Mouse (Mus musculus) lung, adult 2 months (tissue): ENCODE results near the gene Atp6ap1. TPM values are rescaled to one million over a fixed set of nuclear protein-coding genes. Genes with fewer than 3 reads are reported as not detected.

Experiments
- DNase-seq: peaks from one replicate; pipeline ENCODE4 v3.0.0; 2022
- H3K4me1 ChIP-seq: fragments of 200-500 bp; 2 replicates; pipeline ENCODE4 v1.6.1; 2011; ENCODE audit warnings: low read length; ENCODE audit not compliant: control insufficient read depth, insufficient read depth
- H3K4me3 ChIP-seq: fragments of 200-500 bp; replicated peaks from 2 replicates; pipeline ENCODE3; 2011; ENCODE audit warnings: low read depth, mild to moderate bottlenecking, control low read depth, low read length; ENCODE audit errors: extremely low read depth
- CTCF ChIP-seq: fragments of 200-500 bp; IDR thresholded peaks from 2 replicates; pipeline ENCODE4 v1.5.1; 2011; ENCODE audit warnings: mild to moderate bottlenecking, low read length, control low read depth; ENCODE audit not compliant: insufficient read depth
- POLR2A ChIP-seq: fragments of 200-500 bp; IDR thresholded peaks from 2 replicates; pipeline ENCODE4 v1.6.1; 2011; ENCODE audit warnings: low read depth, mild to moderate bottlenecking, control low read depth, low read length, borderline replicate concordance; ENCODE audit errors: extremely low read depth
- WGBS: fragments of 180-500 bp; shearing (Covaris S2); methylation state at CpG from one replicate; pipeline ENCODE4 v1.1.7; 2018; 5-methylcytosine and 5-hydroxymethylcytosine counted together
- polyA plus RNA-seq: library from polyadenylated mRNA; depleted of rRNA; stranded (reverse); fragments of >200 nt; gene quantifications from 2 replicates; pipeline ENCODE4 v1.2.3, GENCODE M21; 2012; rRNA removed

Atp6ap1 gene
- polyA plus RNA-seq = 413 and 452 TPM in 2 replicates

DNA sequence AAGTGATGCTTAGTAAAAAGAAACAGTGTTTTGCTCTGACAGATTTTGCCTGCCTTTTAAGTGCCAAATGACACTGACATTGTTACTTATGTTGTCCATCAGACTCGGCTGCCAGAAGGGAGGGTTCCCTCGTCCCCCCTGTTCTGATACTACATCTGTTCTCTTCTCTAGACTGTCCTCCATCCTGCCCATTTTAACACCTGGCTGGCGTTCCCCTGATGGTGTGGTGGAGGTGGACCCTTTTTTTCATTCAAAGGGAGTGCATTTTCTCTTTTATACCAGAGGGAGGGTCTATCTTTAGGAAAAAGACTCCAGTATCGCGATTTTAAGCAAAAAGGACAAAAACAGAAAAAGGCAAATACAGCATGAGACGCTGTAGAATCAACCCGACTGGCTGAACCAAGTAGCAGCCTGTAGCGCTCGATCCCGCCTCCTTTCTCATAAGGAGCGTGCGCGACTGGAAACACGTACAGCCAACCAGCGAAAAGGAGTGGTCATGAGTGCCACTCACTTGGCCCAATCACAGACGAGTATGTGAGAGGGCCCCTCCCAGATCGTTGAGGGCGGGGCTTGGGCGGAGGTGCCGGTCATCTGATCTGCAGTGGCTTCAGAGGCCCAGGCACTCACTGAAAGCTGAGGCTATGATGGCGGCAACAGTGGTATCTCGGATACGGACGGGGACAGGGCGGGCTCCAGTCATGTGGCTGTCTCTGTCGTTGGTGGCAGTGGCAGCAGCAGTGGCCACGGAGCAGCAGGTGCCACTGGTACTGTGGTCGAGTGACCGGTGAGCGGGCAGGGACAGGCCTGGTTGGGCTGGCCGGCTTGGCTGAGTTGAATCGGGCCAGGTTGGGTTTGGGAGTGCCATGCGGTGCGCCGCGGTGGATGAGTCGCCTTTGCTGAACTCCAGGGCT is at the start of gene Atp6ap1:
Atp6ap1 (plus strand) TSS at position 560 of the 911 bp plus-strand sequence.
- peak; percentile 81; the same call in 1 of the 2 replicates for TF ChIP-seq POLR2A
- TF ChIP-seq CTCF = no peak
- peak; percentile 94 for DNase-seq
- no peaks in the 10 kb centered on the region; the same call in 1 of the 2 replicates for H3K4me1 ChIP-seq
- WGBS = 33% methylated on average over 37 of the region's 37 CpGs
- peak within 1 kb of the TSS; percentile 78 for H3K4me3 ChIP-seq

DNA sequence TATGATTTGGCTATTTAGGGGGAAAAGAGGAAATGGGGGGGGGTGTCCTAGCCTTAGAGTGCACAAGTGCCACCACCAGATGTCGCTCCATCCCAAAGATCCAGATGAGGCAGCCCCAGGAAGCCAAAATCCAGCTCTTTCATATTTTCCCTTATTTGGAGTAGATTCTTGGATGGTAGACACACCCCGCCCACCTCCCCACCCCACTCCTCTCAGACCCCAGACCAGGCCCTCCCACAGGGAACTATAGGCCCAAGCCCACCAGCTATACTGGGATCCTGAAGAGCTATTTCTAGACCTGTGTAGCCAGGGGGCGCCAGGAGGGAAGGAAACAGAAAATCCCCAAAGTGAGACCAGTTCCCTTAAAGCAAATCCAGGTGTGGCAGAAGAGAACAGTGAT is 48.2 kb upstream of the Atp6ap1 start:
- peak; percentile 52 for TF ChIP-seq CTCF
- no peak for TF ChIP-seq POLR2A
- H3K4me1 ChIP-seq = no peaks in the 10 kb centered on the region; the same call in 1 of the 2 replicates
- 14% methylated on average over 3 of the region's 3 CpGs for WGBS
- DNase-seq = peak; percentile 59
- H3K4me3 ChIP-seq = peak overlapping the region; percentile 31

DNA sequence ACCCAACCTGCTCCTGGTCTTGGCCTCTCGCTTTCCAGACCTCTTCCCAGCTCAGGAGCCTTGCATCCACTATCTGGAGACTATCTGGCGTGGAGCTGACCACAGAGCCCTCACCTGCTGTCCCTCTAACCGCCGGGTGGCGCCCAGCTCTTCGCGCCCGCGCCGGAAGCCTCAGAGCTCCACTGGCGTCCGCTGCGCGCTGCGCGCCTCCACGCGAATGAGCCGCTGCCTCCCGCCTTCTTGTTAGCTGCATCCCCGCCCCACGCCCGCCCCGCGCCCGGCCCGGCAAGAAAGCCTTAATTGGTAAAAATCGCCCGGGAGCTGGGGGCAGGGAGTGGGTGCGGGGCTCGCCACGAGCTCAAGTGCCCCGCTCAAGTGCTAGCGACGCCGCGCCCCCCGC is 47.3 kb upstream of the Atp6ap1 start, which contains the start of gene Flna:
Flna (minus strand) TSS at position 206 of the 400 bp plus-strand sequence.
- 27% methylated on average over 38 of the region's 38 CpGs for WGBS
- TF ChIP-seq POLR2A = peak; percentile 56; the same call in 1 of the 2 replicates
- TF ChIP-seq CTCF = no peak
- H3K4me1 ChIP-seq = no peaks in the 10 kb centered on the region; the same call in 1 of the 2 replicates
- DNase-seq = peak; percentile 64
- H3K4me3 ChIP-seq = peak within 1 kb of the TSS; percentile 75

DNA sequence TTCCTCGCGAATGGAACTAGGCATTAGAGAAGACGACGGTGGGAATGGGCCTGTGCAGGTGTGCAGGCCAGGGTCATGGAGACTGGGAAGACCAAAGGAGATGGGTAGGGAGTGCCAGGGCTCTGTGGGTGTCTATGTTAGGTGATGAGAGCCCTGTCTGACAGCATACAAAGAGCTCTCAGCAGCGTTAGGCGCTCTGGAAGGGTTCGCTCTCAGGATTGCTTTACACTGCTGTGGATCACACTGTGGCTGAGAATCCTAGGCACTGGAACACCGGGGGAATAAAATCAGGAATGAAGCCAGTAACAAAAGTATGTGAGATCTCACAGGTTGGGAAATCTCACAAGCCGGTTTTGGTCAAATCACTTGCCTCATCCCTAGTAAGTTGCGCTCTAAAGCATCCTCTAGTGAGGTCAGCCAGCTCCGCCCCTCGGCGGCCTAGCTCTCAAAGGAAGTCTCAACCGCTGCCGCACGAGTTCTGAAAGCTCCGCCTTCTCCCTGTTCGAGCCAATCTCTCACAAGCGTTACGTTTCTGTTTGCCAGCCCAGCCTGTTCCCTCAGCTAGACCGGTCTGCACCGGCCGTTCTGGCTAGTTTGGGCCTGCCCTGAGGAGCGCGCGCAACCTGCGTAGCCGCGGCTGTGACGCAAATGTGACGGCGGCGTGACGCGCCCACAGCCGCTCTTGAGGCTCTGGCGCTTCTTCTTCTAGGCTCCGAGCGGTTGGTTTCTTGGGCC is 42.6 kb upstream of the Atp6ap1 start, which contains the start of gene Emd:
Emd (plus strand) TSS at position 535 of the 735 bp plus-strand sequence.
- Histone ChIP-seq H3K4me1 (no peaks in the 10 kb centered on the region; the same call in 1 of the 2 replicates), H3K4me3 (peak within 1 kb of the TSS; percentile 86)
- 35% methylated on average over 39 of the region's 39 CpGs for WGBS
- DNase-seq = peak; percentile 76
- TF ChIP-seq CTCF = no peak
- peak; percentile 68 for TF ChIP-seq POLR2A

DNA sequence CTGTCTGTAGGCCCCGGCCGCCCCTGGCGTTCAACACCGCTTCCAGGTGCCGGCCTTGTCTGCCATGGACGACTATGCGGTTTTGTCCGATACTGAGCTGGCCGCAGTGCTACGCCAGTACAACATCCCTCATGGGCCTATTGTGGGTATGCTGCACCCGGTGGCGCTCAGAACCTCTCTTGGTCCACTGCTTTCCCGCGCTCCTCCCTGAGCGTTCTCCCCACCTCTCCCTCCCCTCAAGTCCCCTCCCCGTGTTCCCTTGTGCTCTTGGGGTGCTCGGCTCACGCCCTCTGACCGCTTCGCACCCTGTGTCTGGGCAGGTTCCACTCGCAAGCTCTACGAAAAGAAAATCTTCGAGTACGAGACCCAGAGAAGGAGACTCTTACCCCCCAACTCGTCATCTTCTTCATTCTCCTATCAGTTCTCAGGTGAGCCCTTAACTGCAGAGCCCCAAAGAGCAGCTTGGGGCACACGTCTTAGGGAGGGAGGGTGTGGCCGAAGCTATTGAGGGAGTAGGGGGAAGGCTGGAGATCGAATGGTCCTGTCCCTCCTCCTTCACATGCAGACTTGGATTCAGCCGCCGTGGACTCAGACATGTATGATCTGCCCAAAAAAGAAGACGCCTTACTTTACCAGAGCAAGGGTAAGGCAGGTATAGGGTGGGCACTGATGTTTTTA is 41.9 kb upstream of the Atp6ap1 start:
- no peak for DNase-seq
- Histone ChIP-seq H3K4me3 (peak overlapping the region; percentile 86), H3K4me1 (no peaks in the 10 kb centered on the region; the same call in 1 of the 2 replicates)
- WGBS = 37% methylated on average over 31 of the region's 31 CpGs
- TF ChIP-seq CTCF (no peak), POLR2A (0 out of 2 replicates have a peak, but pooled peaks have one; percentile 3)

DNA sequence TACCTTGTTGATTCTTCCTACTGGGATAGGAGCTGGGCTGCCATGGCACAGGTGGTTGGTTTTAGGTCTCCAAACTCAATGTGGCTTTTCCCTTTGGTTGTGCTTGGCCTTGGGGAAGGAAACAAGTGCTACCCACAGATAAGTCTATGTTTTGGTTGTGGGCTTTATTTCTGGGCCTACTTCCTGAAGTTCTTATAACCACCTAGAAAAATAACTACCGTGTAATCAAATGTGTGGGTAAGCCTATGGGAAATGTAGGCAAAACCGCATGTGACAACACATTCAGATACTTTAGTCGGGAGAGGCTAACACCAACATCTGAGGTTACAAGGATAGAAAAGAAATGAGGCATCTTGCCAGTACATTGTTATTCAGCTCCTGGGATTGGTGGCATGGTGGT is 39.2 kb upstream of the Atp6ap1 start:
- 87% methylated on average over 3 of the region's 3 CpGs for WGBS
- DNase-seq = no peak
- Histone ChIP-seq H3K4me3 (no peak overlapping the region), H3K4me1 (no peaks in the 10 kb centered on the region)
- no peak for TF ChIP-seq POLR2A
- no peak for TF ChIP-seq CTCF

DNA sequence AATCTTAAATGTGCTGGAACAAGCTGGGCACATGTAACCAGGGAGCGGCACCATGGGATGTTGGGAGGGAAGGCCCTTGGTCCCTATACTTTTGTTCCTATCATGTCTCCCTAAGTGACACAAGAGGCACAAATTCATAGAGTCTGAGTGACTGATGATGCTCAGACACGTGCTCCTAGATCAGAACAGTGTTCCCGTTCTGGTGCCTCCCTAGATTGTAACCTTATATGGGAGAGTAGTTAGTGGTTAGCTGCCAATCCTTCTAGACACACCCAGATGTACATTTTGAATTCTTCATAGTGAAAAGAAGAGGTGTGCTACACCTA is 27.2 kb upstream of the Atp6ap1 start:
- no peaks in the 10 kb centered on the region; the same call in 1 of the 2 replicates for H3K4me1 ChIP-seq
- TF ChIP-seq CTCF (no peak), POLR2A (no peak)
- peak overlapping the region; percentile 72 for H3K4me3 ChIP-seq
- 36% methylated on average over 3 of the region's 3 CpGs for WGBS
- no peak for DNase-seq

DNA sequence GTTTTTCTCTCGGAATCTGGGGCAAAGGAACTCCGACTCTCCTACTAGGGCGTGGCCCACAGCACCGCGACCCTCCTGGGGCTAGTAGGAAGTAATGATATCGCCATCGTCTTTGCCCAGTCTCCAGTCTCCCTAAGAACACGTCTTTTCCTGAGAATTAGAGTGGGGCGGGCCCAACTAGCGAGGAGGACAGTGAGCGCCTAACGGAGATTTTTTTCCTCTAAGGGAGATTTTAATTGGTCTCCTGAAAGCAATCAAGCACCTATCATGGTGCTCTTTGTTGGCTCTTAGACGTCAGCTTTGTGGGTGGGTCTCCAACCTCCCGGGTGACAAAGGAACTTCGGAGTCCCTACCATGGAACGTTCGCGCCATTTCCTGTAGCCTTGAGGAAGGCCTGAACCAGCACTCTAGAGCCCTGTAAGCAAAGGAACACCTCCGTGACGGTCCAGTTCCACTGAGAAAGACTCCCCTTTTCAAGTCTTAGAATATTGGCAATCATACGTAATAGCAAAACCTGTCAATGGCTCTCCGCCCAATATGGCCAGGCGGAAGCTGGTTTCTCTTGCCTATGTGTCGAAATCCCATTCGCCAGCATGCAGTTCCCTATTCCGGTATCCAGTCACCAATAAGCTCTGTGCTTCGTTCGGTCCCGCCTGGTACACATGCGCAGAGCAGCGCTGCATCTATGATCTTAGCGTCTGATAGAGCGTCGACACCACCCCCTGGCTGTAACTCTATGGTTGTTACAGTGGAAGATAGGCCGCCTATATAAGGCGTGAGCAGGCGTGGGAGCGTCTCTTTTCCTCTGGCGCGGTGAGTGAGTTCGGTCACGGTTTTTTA is 26.6 kb upstream of the Atp6ap1 start, which contains the start of gene Rpl10:
Rpl10 (plus strand) TSS at position 751 of the 840 bp plus-strand sequence.
- no peaks in the 10 kb centered on the region; the same call in 1 of the 2 replicates for H3K4me1 ChIP-seq
- WGBS = 26% methylated on average over 42 of the region's 42 CpGs
- TF ChIP-seq POLR2A (peak; percentile 99), CTCF (no peak)
- peak; percentile 83 for DNase-seq
- H3K4me3 ChIP-seq = peak within 1 kb of the TSS; percentile 88
